Mouse (Mus musculus) stomach, embryonic 15.5 days (tissue): ENCODE measurements at regions not wholly inside any gene's neighbourhood (a gene's known extent, or its start where the extent isn't known, plus 50 kb on each side); places are given as distances from the start of the nearest gene placed in this dataset.

Experiments
- ATAC-seq: fragments of 200-750 bp; cut with Nextera tagmentation; 2 replicates; pipeline ENCODE4 v1.8.0; 2017; ENCODE audit warnings: low read depth, moderate number of reproducible peaks, moderate TSS enrichment; ENCODE audit not compliant: insufficient read depth, low FRiP score
- H3K27ac ChIP-seq: fragments of 300-500 bp; sonication (generic); 2 replicates; pipeline ENCODE4 v1.5.1; 2015; ENCODE audit warnings: mild to moderate bottlenecking, inconsistent platforms
- H3K27me3 ChIP-seq: fragments of 300-500 bp; sonication (generic); replicated peaks from 2 replicates; pipeline ENCODE4 v1.6.1; 2015; ENCODE audit warnings: inconsistent platforms
- H3K36me3 ChIP-seq: fragments of 300-500 bp; sonication (generic); 2 replicates; pipeline ENCODE4 v1.6.1; 2015; ENCODE audit warnings: inconsistent platforms
- H3K4me1 ChIP-seq: fragments of 300-500 bp; sonication (generic); 2 replicates; pipeline ENCODE4 v1.6.1; 2015; ENCODE audit warnings: inconsistent platforms
- H3K4me2 ChIP-seq: fragments of 300-500 bp; sonication (generic); 2 replicates; pipeline ENCODE4 v1.6.1; 2015; ENCODE audit warnings: mild to moderate bottlenecking, inconsistent platforms
- H3K4me3 ChIP-seq: fragments of 300-500 bp; sonication (generic); replicated peaks from 2 replicates; pipeline ENCODE4 v1.5.1; 2015; ENCODE audit warnings: inconsistent platforms
- H3K9ac ChIP-seq: fragments of 300-500 bp; sonication (generic); 2 replicates; pipeline ENCODE4 v1.6.1; 2015; ENCODE audit warnings: inconsistent platforms
- H3K9me3 ChIP-seq: fragments of 300-500 bp; sonication (generic); 2 replicates; pipeline ENCODE4 v1.6.1; 2016; ENCODE audit warnings: inconsistent platforms
- WGBS: fragments of 180-500 bp; shearing (Covaris S2); methylation state at CpG from one replicate; pipeline ENCODE4 v1.1.7; 2015; 5-methylcytosine and 5-hydroxymethylcytosine counted together

DNA sequence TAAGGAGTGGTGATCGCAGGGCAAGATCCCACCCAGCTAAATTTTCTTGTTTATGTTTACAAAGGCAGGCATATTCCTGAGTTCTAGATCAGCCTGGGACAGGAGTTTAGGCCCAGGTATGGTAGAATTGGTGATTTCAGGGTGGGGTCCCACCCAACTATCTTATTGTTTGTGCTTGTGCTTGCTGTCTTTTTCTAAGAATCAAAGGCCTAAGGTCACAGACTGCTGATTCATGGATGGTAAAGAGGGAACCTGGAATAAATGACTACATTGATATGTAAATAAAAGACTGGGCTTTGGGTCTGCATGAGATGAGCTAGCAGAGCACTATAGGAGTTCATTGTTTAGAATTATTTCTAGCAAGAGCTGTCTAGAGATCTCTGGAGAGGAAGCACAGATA lies 152.3 kb upstream of the Slc7a11 start:
- no peaks in the 10 kb centered on the region for H3K27me3 ChIP-seq
- WGBS = 98% methylated on average over 1 of the region's 1 CpGs

GRCm38 (mm10) chr3:50584323-50584722 lies 140.9 kb upstream of the Slc7a11 start:
- Histone ChIP-seq H3K36me3 (no peaks in the 10 kb centered on the region), H3K4me1 (no peaks in the 10 kb centered on the region), H3K4me2 (no peak overlapping the region), H3K27ac (no peak overlapping the region), H3K9me3 (no peaks in the 10 kb centered on the region), H3K4me3 (no peak overlapping the region), H3K9ac (no peak overlapping the region), H3K27me3 (no peaks in the 10 kb centered on the region)
- WGBS = 90% methylated on average over 1 of the region's 1 CpGs
- ATAC-seq = no peak

More for the DNA sequence above, 152.3 kb upstream of the Slc7a11 start:
- Histone ChIP-seq H3K9me3 (no peaks in the 10 kb centered on the region), H3K27ac (no peak overlapping the region), H3K4me2 (no peak overlapping the region), H3K4me3 (no peak overlapping the region), H3K9ac (no peak overlapping the region), H3K4me1 (no peaks in the 10 kb centered on the region), H3K36me3 (no peaks in the 10 kb centered on the region)
- no peak for ATAC-seq

GRCm38 (mm10) chr3:50583475-50583874 lies 140.1 kb upstream of the Slc7a11 start:
- H3K4me1 ChIP-seq = no peaks in the 10 kb centered on the region
- H3K36me3 ChIP-seq = no peaks in the 10 kb centered on the region
- H3K4me3 ChIP-seq = no peak overlapping the region
- no peaks in the 10 kb centered on the region for H3K9me3 ChIP-seq
- no peak for ATAC-seq
- no peaks in the 10 kb centered on the region for H3K27me3 ChIP-seq
- 67% methylated on average over 6 of the region's 6 CpGs for WGBS
- H3K4me2 ChIP-seq = no peak overlapping the region
- H3K9ac ChIP-seq = no peak overlapping the region
- no peak overlapping the region for H3K27ac ChIP-seq

DNA sequence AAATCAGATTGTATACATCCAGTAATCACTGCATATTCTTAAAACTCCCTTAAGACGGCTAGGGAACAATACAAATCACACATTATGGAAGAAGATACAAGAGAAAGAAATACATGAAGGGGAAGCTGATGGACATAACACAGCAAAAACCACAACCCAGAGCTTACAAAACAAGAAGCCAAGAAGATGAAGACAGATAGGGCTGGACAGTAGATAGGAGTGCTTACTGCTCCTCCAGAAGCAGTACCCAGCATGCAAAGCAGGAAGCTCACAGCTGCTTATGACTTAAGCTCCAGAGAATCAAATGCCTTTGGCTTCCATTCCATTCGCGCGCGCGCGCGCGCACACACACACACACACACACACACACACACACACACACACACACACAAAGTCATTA lies 131.0 kb upstream of the Slc7a11 start:
- Histone ChIP-seq H3K4me3 (no peak overlapping the region), H3K27me3 (no peaks in the 10 kb centered on the region), H3K9me3 (no peaks in the 10 kb centered on the region), H3K4me2 (no peak overlapping the region), H3K4me1 (no peaks in the 10 kb centered on the region), H3K27ac (no peak overlapping the region), H3K36me3 (no peaks in the 10 kb centered on the region), H3K9ac (no peak overlapping the region)
- WGBS = 93% methylated on average over 9 of the region's 9 CpGs
- no peak for ATAC-seq

DNA sequence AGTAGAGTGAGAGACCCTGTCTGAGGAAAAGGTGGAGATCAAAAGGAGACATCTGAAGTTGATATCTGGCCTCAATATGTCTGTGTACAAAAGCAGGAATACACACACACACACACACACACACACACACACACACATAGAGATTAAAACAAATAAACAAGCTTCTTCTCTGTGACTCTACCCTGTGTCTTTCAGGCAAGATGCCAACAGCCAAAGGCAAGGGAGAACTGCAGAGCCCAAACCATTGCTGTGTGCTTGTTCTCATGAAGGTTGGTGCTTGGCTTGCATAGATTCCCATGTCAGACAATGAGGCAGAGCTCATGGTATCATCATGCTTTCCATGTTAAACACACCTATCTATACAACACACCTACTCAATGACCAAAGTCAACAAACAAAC lies 126.6 kb upstream of the Slc7a11 start:
- Histone ChIP-seq H3K4me1 (no peaks in the 10 kb centered on the region), H3K4me2 (no peak overlapping the region), H3K36me3 (no peaks in the 10 kb centered on the region), H3K27ac (no peak overlapping the region), H3K27me3 (no peaks in the 10 kb centered on the region), H3K9ac (no peak overlapping the region), H3K9me3 (no peaks in the 10 kb centered on the region), H3K4me3 (no peak overlapping the region)
- ATAC-seq = no peak

- Histone ChIP-seq H3K4me1 (no peaks in the 10 kb centered on the region), H3K27ac (no peak overlapping the region), H3K4me2 (no peak overlapping the region), H3K9me3 (no peaks in the 10 kb centered on the region), H3K4me3 (no peak overlapping the region), H3K9ac (no peak overlapping the region), H3K27me3 (no peaks in the 10 kb centered on the region), H3K36me3 (no peaks in the 10 kb centered on the region)
- WGBS = 78% methylated on average over 10 of the region's 10 CpGs
- ATAC-seq = no peak
These were observed 126.2 kb upstream of the Slc7a11 start for GRCm38 (mm10) chr3:50569565-50569964.

DNA sequence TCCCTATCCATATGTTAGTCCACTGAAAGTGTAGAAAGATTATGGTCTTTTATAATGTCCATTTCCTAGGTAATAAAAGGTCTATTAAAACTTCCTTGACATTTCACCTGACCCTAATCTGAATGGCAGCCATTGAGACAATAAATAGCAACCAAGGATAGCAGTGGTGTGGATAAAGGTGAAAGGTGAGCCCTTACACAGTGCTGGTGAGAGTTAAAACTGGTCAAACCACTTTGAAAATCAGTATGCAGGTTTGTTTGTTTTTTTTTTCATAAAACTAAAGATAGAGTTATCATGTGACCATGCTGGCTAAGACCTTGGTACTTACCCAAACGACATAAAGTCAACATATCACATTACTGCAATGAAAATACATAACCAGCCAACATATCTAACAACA lies 110.7 kb upstream of the Slc7a11 start:
- Histone ChIP-seq H3K27me3 (no peaks in the 10 kb centered on the region), H3K4me1 (no peaks in the 10 kb centered on the region), H3K27ac (no peak overlapping the region), H3K36me3 (no peaks in the 10 kb centered on the region), H3K9ac (no peak overlapping the region), H3K4me2 (no peak overlapping the region), H3K9me3 (no peaks in the 10 kb centered on the region), H3K4me3 (no peak overlapping the region)
- 24% methylated on average over 1 of the region's 1 CpGs for WGBS
- ATAC-seq = no peak

GRCm38 (mm10) chr3:50548568-50548967 lies 105.2 kb upstream of the Slc7a11 start:
- H3K9ac ChIP-seq = no peak overlapping the region
- H3K4me1 ChIP-seq = no peaks in the 10 kb centered on the region
- no peak for ATAC-seq
- no peaks in the 10 kb centered on the region for H3K36me3 ChIP-seq
- WGBS = 86% methylated on average over 4 of the region's 4 CpGs
- no peak overlapping the region for H3K27ac ChIP-seq
- no peaks in the 10 kb centered on the region for H3K9me3 ChIP-seq
- no peaks in the 10 kb centered on the region for H3K27me3 ChIP-seq
- no peak overlapping the region for H3K4me2 ChIP-seq
- H3K4me3 ChIP-seq = no peak overlapping the region

GRCm38 (mm10) chr3:50530654-50531053 lies 87.2 kb upstream of the Slc7a11 start:
- H3K4me2 ChIP-seq = no peak overlapping the region
- ATAC-seq = no peak
- H3K27ac ChIP-seq = no peak overlapping the region
- no peak overlapping the region for H3K4me3 ChIP-seq
- 63% methylated on average over 2 of the region's 2 CpGs for WGBS
- no peak overlapping the region for H3K9ac ChIP-seq
- H3K36me3 ChIP-seq = no peaks in the 10 kb centered on the region
- H3K9me3 ChIP-seq = no peaks in the 10 kb centered on the region
- H3K4me1 ChIP-seq = no peaks in the 10 kb centered on the region
- no peaks in the 10 kb centered on the region for H3K27me3 ChIP-seq

GRCm38 (mm10) chr3:50524006-50524405 lies 80.6 kb upstream of the Slc7a11 start:
- no peaks in the 10 kb centered on the region for H3K9me3 ChIP-seq
- H3K27me3 ChIP-seq = no peaks in the 10 kb centered on the region
- H3K4me2 ChIP-seq = no peak overlapping the region
- no peaks in the 10 kb centered on the region for H3K36me3 ChIP-seq
- H3K27ac ChIP-seq = no peak overlapping the region
- H3K9ac ChIP-seq = no peak overlapping the region
- peak; percentile 71; the same call in 1 of the 2 replicates for ATAC-seq
- H3K4me1 ChIP-seq = no peaks in the 10 kb centered on the region
- no peak overlapping the region for H3K4me3 ChIP-seq
- WGBS = 55% methylated on average over 1 of the region's 1 CpGs

- 92% methylated on average over 2 of the region's 2 CpGs for WGBS
- H3K9ac ChIP-seq = no peak overlapping the region
- no peak overlapping the region for H3K27ac ChIP-seq
- H3K4me3 ChIP-seq = no peak overlapping the region
- no peaks in the 10 kb centered on the region for H3K36me3 ChIP-seq
- no peaks in the 10 kb centered on the region for H3K27me3 ChIP-seq
- ATAC-seq = no peak
- no peaks in the 10 kb centered on the region for H3K4me1 ChIP-seq
- H3K4me2 ChIP-seq = no peak overlapping the region
- H3K9me3 ChIP-seq = no peaks in the 10 kb centered on the region
These were observed 63.8 kb upstream of the Slc7a11 start for GRCm38 (mm10) chr3:50507211-50507610.
